Mouse (Mus musculus) 3T3-L1 (cell line): ENCODE data around the gene Fam71a.
"Not testable (repeated sequence)": the region's sequence is repeated elsewhere in the genome, so short reads cannot be mapped to it uniquely, and the experiment has no call there.

Experiments
- DNase-seq: peaks from one replicate; pipeline ENCODE4 v3.0.0-alpha.2; 2015; ENCODE audit warnings: low read depth, low spot score

Gene Fam71a

GRCm38 (mm10) chr1:191181469-191182259 is 17.0 kb upstream of the Fam71a start:
- no peak for DNase-seq

GRCm38 (mm10) chr1:191180397-191180796 is 15.8 kb upstream of the Fam71a start:
- DNase-seq, result no peak

GRCm38 (mm10) chr1:191179846-191180245 is 15.2 kb upstream of the Fam71a start:
- DNase-seq, result peak; percentile 15

GRCm38 (mm10) chr1:191178511-191179188 is 14.0 kb upstream of the Fam71a start:
- DNase-seq, result no peak

DNA sequence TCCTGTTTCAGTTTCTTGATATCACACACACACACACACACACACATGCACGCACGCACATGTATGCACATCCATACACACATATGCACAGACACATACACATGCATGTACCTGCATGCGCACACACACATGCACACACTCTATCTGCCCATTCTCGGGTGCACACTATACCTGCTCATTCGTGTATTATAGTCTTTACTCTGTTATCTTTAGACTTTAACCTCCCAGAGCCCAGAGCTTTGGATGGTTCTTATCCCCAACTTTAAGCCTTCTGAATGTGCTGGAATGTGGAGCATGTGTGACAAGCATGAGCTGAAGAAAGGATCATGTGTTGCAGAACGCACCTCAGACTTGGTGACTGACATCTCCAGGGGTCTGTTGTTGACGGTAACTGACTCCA is 12.3 kb upstream of the Fam71a start:
- no peak for DNase-seq

- peak; percentile 73 for DNase-seq
These were observed 7.9 kb upstream of the Fam71a start for GRCm38 (mm10) chr1:191172487-191172886.

GRCm38 (mm10) chr1:191170444-191170843 is 5.8 kb upstream of the Fam71a start:
- no peak for DNase-seq

GRCm38 (mm10) chr1:191166189-191166588 is 1.6 kb upstream of the Fam71a start:
- no peak for DNase-seq

- no peak for DNase-seq
These were observed 10.3 kb downstream of the Fam71a start for GRCm38 (mm10) chr1:191154314-191154713.

DNA sequence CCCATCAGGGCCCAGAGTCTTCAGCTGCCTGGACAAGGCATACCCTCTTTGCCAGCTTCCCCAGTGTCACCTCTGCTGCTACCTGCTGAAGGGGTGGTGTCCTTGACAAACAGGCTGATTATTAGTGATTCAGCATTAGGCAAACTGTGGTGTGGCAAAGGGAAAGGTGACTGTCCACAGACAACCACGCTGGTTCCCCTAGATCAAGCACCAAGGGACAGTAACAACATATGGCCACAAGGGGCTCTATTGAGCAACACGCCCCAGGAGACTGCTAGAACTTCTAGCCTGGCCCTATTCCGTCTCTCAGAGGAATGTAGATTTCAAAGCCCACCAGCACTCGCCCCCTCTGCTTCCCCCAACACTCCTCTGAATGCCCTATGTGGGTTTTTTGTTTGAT is 11.6 kb downstream of the Fam71a start:
- peak; percentile 49 for DNase-seq

DNA sequence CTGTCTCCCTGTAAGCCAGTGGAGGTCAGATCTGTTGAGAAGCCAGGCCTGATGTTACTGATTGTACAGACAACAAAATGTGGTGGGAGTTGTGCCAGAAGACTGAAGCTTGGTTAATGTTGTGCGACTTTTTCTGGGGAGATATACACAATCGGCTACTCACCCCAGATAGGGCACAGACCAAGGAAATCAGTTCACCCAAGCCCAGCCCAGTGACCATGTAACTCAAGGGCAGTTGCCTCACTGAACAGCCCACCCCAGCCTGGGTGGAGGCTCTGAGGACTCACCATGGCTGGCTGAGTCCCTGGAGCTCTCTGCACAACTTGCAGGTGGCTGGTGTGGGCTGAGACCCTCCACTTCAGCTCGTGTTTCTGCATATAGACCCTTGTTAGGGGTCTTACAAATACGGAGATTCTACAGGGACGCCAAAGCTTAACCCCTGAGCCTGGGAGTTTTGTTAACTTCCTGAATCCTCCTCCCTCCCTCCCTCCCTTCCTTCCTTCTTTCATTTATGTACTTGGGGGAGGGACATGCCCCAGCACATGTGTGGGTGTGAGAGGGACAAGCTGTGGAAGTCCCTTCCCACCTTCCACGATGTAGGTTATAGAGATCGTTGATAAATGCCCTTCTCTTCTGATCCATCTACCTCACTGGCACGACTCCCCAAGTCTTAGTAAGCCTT is 13.6 kb downstream of the Fam71a start:
- DNase-seq, result no peak

GRCm38 (mm10) chr1:191149489-191149888 is 15.1 kb downstream of the Fam71a start:
- DNase-seq, result not testable (repeated sequence)

DNA sequence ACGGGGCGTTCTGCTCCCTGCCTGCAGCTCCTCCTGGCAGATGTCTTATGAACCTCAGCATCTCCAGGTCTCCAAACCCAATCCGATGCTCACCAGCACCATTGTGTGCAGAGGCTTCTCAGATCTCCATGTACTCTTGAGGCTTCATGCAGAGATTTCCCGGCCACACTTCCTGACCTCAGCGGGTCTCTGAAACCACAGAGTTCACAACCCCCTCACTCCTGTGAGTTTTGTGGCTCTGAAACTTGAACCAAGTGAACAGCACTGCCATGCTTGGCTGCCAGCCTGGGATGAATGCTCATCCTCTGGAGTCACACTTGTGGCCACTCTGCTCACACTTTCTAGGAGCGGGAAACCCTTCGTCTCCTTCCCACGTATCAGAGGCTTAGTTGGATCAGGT is 23.6 kb downstream of the Fam71a start:
- peak; percentile 78 for DNase-seq

DNA sequence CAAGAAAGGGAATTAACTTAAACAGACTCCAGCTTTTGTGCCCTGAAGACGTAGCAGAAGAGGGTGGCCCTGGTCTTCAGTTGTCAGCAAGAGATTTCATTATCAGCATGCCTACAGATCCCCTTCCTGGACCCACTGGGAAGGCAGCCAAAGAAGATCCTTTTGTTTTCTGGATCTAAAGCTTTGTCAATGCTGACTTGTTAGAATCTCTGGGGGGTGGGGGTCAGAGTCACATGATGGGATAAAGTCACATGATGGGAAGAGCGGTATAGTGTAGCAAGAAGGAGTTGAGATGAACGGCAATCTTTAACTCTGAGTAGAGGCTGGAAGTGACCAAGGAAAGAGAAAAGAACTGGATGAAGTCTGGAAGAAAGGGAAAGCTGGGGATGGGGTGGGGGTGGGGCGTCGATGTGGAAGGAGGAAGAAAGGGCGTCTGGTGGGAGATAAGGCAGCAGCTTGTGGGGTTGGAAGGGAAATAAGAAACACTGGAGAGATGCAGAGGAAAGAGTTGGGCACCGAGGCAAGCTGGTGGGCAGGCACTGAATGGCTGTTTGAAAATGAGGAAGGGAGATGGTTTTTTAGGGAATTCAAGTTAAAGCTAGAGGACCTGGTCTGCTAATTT is 25.6 kb downstream of the Fam71a start:
- no peak for DNase-seq

DNA sequence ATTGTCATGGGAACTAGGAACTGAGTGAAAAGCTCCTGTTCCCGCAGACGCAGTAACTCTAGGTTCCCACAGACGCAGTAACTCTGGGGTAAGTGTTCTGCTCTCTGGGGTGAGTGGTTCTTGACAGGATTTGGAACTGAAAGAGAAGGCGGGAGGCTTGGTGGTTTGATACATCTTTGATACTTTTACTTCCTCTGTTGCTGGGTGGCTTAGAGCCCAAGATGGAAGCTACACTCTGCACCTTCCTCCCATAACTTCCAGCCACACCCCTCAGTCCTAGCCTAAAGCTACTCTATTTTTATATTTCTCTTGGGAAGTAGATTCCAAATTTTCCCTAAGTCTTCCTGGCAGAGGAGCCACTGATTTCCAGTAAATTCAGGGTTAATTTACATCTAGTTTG is 26.2 kb downstream of the Fam71a start:
- no peak for DNase-seq

DNA sequence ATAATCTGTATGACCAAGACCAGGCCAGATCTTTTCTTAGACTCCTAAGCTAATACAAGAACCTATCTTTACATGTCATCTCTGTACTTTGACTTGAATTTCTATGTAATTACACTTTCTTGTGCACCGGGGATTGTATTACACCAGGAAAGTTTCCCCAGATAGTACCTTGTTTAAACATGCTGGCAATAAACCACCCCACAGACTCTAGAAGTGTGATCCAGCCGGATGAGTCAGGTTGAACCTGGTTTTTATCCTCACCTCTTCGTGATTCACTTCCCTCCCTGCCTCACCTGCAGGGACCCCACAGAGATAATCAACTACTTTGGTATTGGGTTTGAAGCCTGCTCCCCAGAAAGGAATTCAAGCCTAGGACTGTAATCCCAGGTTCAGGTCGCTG is 29.2 kb downstream of the Fam71a start:
- no peak for DNase-seq

DNA sequence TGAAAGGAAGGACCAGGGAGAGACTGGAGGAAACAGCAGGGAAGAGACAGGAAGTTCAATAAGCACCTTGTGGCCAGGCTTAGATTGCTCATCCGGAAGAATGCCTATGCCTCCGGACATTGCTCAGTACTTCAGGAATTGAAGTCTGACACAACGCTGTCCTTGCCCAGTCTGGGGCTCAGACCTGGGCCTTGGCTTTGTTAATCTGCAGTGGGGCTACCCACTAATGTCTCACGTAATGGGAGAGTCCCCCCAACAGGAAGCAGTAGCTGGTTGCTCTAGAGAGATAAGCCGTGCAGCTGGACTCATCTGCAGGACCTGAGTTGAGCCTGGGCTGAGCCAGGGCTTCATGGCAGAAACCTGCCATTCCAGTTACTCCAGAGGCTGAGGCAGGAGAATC is 31.7 kb downstream of the Fam71a start:
- DNase-seq, result no peak

GRCm38 (mm10) chr1:191132240-191132639 is 32.4 kb downstream of the Fam71a start:
- no peak for DNase-seq

GRCm38 (mm10) chr1:191131692-191132091 is 32.9 kb downstream of the Fam71a start:
- DNase-seq, result no peak

GRCm38 (mm10) chr1:191125811-191126638 is 38.6 kb downstream of the Fam71a start:
- DNase-seq, result peak; percentile 51

- peak; percentile 46 for DNase-seq
These were observed 40.3 kb downstream of the Fam71a start for GRCm38 (mm10) chr1:191124288-191124687.
